Mouse (Mus musculus): ENCODE measurements around the gene Pex12.

DNA sequence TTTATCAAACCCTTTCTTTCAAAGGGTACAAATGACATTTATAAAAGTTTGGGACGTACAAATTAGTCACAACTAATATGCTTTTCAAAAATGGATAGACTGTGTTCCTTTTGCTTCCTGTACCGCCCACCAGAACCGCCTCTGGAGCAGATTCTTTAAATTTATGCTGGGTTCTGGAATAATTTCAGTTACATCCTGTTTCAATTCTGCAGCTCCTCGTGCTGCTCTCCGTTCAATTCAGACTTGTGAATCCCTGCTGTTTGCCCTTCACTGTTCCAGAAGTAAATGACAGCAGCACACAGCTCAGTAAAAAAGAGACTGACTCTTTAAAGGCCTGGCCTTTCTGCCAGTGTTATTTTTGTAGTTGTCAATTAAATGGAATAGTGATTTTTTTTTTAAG, 10.1 kb upstream of the Pex12 start:
- TF ChIP-seq CTCF (IDR thresholded peaks at IDR 0.05; ENCODE audit: low read depth, low read length) (no peak), POLR2A (IDR thresholded peaks at IDR 0.05; ENCODE audit: insufficient read depth, low read length) (no peak), EP300 (IDR thresholded peaks at IDR 0.05; ENCODE audit: insufficient read depth, low read depth, low read length) (no peak)

Data from ES-Bruce4 (cell line).